Mouse (Mus musculus) erythroblast, embryonic 14.5 days (primary cell): ENCODE measurements around the gene Fgfr2. TPM values are rescaled to one million over a fixed set of nuclear protein-coding genes. Genes with fewer than 3 reads are reported as not detected.

Experiments used
- H3K27me3 ChIP-seq: 2 replicates; pipeline ENCODE4 v1.6.1; 2012; ENCODE audit warnings: inconsistent platforms; ENCODE audit not compliant: control insufficient read depth
- H3K36me3 ChIP-seq: 2 replicates; pipeline ENCODE4 v1.6.1; 2012; ENCODE audit warnings: mild to moderate bottlenecking, inconsistent platforms; ENCODE audit not compliant: control insufficient read depth
- H3K4me1 ChIP-seq: 2 replicates; pipeline ENCODE4 v1.6.1; 2012; ENCODE audit warnings: inconsistent platforms; ENCODE audit not compliant: control insufficient read depth
- H3K4me3 ChIP-seq: replicated peaks from 2 replicates; pipeline ENCODE3; 2012; ENCODE audit warnings: moderate library complexity, mild to moderate bottlenecking, inconsistent platforms
- H3K9me3 ChIP-seq: 2 replicates; pipeline ENCODE4 v1.6.1; 2012; ENCODE audit warnings: low read length, inconsistent platforms, mixed read lengths; ENCODE audit not compliant: control insufficient read depth
- GATA1 ChIP-seq: IDR thresholded peaks from 2 replicates; pipeline ENCODE4 v1.6.1; 2012; ENCODE audit warnings: low read length, inconsistent platforms, mixed read lengths
- TAL1 ChIP-seq: IDR thresholded peaks from 3 replicates; pipeline ENCODE4 v1.6.1; 2012; ENCODE audit warnings: low read length, inconsistent platforms, mixed read lengths
- polyA plus RNA-seq: library from polyadenylated mRNA; stranded (reverse); fragments of >175 nt; gene quantifications from 2 replicates; pipeline ENCODE4 v1.2.3, GENCODE M21; 2012

Fgfr2 gene
- polyA plus RNA-seq, 1 experiment = not detected

GRCm38 (mm10) chr7:130691931-130692330 is 2431.2 kb downstream of the Fgfr2 start:
- Histone ChIP-seq H3K36me3 (no peaks in the 10 kb centered on the region), H3K27me3 (peaks cover 22% of the 10 kb centered on the region), H3K4me1 (no peaks in the 10 kb centered on the region), H3K9me3 (no peaks in the 10 kb centered on the region), H3K4me3 (no peak overlapping the region)
- no peak for TF ChIP-seq TAL1
- no peak for TF ChIP-seq GATA1

- no peaks in the 10 kb centered on the region for H3K4me1 ChIP-seq
- H3K27me3 ChIP-seq = peaks cover 22% of the 10 kb centered on the region
- no peaks in the 10 kb centered on the region for H3K9me3 ChIP-seq
- TF ChIP-seq TAL1 = no peak
- TF ChIP-seq GATA1 = no peak
- no peaks in the 10 kb centered on the region for H3K36me3 ChIP-seq
- H3K4me3 ChIP-seq = no peak overlapping the region
These were observed 2432.3 kb downstream of the Fgfr2 start for GRCm38 (mm10) chr7:130690869-130691268.

GRCm38 (mm10) chr7:130688601-130689000 is 2434.5 kb downstream of the Fgfr2 start:
- Histone ChIP-seq H3K9me3 (no peaks in the 10 kb centered on the region), H3K27me3 (peaks cover 21% of the 10 kb centered on the region), H3K4me3 (no peak overlapping the region), H3K4me1 (no peaks in the 10 kb centered on the region), H3K36me3 (no peaks in the 10 kb centered on the region)
- TF ChIP-seq GATA1 (no peak), TAL1 (no peak)

GRCm38 (mm10) chr7:130681798-130682197 is 2441.4 kb downstream of the Fgfr2 start:
- no peak for TF ChIP-seq TAL1
- TF ChIP-seq GATA1 = no peak
- Histone ChIP-seq H3K9me3 (no peaks in the 10 kb centered on the region), H3K4me3 (no peak overlapping the region), H3K36me3 (no peaks in the 10 kb centered on the region; the same call in 1 of the 2 replicates), H3K27me3 (no peaks in the 10 kb centered on the region), H3K4me1 (no peaks in the 10 kb centered on the region)

GRCm38 (mm10) chr7:130678414-130678813 is 2444.7 kb downstream of the Fgfr2 start:
- H3K9me3 ChIP-seq = no peaks in the 10 kb centered on the region
- no peak overlapping the region for H3K4me3 ChIP-seq
- no peaks in the 10 kb centered on the region for H3K4me1 ChIP-seq
- no peak for TF ChIP-seq TAL1
- no peak for TF ChIP-seq GATA1
- H3K27me3 ChIP-seq = no peaks in the 10 kb centered on the region
- no peaks in the 10 kb centered on the region; the same call in 1 of the 2 replicates for H3K36me3 ChIP-seq

GRCm38 (mm10) chr7:130677541-130678274 is 2445.4 kb downstream of the Fgfr2 start:
- no peaks in the 10 kb centered on the region for H3K27me3 ChIP-seq
- no peaks in the 10 kb centered on the region for H3K9me3 ChIP-seq
- H3K4me3 ChIP-seq = no peak overlapping the region

GRCm38 (mm10) chr7:130676885-130677540 is 2446.1 kb downstream of the Fgfr2 start:
- Histone ChIP-seq H3K4me3 (no peak overlapping the region), H3K9me3 (no peaks in the 10 kb centered on the region), H3K36me3 (no peaks in the 10 kb centered on the region; the same call in 1 of the 2 replicates), H3K27me3 (no peaks in the 10 kb centered on the region), H3K4me1 (no peaks in the 10 kb centered on the region)
- no peak for TF ChIP-seq TAL1

More at GRCm38 (mm10) chr7:130677541-130678274, 2445.4 kb downstream of the Fgfr2 start:
- TF ChIP-seq GATA1 = no peak
- no peak for TF ChIP-seq TAL1
- Histone ChIP-seq H3K36me3 (no peaks in the 10 kb centered on the region; the same call in 1 of the 2 replicates), H3K4me1 (no peaks in the 10 kb centered on the region)

GRCm38 (mm10) chr7:130674526-130674925 is 2448.6 kb downstream of the Fgfr2 start:
- no peaks in the 10 kb centered on the region for H3K27me3 ChIP-seq
- H3K36me3 ChIP-seq = no peaks in the 10 kb centered on the region; the same call in 1 of the 2 replicates
- TF ChIP-seq GATA1 (no peak), TAL1 (no peak)
- no peak overlapping the region for H3K4me3 ChIP-seq
- H3K4me1 ChIP-seq = no peaks in the 10 kb centered on the region
- no peaks in the 10 kb centered on the region for H3K9me3 ChIP-seq

- Histone ChIP-seq H3K4me1 (no peaks in the 10 kb centered on the region), H3K4me3 (no peak overlapping the region), H3K27me3 (no peaks in the 10 kb centered on the region), H3K9me3 (no peaks in the 10 kb centered on the region), H3K36me3 (no peaks in the 10 kb centered on the region; the same call in 1 of the 2 replicates)
- TF ChIP-seq TAL1 (no peak), GATA1 (no peak)
These were observed 2449.7 kb downstream of the Fgfr2 start for GRCm38 (mm10) chr7:130673169-130674033.
